8 mouse cellular contexts compared by ENCODE assay signal in the genomic region with DNA sequence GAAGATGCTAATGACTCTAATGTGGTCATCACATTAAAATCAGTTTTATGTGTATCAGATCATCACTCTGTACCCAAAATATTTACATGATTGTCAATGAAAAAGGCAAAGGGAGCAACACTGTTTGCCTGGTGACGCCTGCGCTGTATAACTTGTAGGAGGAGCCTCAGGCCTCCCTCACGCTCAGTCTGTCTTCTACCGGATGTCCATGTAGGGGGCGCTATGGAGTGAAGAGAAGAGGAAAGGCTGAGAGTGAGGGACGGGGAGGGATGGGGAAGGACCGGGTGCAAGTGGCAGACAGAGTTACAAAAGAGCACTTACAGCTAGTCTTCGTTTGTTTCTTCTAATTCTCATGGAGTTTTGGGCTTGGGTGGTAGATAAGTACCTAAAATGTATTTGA. TPM values are rescaled to one million over a fixed set of nuclear protein-coding genes. Genes with fewer than 3 reads are reported as not detected.
DNase-seq lines count a peak whose midpoint lies in the region; ATAC-seq and TF ChIP-seq lines count a peak whose summit lies in the region.

No protein-coding gene starts in this region.

- H3K4me3 ChIP-seq in hindbrain, embryonic 10.5 days: no peak overlapping the region
- no peak overlapping the region for H3K4me3 ChIP-seq in hindbrain, embryonic 12.5 days
- H3K4me3 ChIP-seq in ES-Bruce4 (ENCODE audit: low read depth, low read length): no peak overlapping the region
- no peak overlapping the region for H3K4me3 ChIP-seq in embryonic facial prominence, embryonic 11.5 days (ENCODE audit: low read depth, low read length)
- no peak overlapping the region for H3K4me3 ChIP-seq in forebrain, embryonic 14.5 days (ENCODE audit: low read depth, low read length)

- no peak overlapping the region for H3K27ac ChIP-seq in hindbrain, embryonic 10.5 days
- no peak overlapping the region for H3K27ac ChIP-seq in hindbrain, embryonic 12.5 days
- H3K27ac ChIP-seq in ES-Bruce4 (ENCODE audit: insufficient read depth, low read length): no peak overlapping the region
- H3K27ac ChIP-seq in embryonic facial prominence, embryonic 11.5 days (replicated peaks; ENCODE audit: low read depth, low read length): no peak overlapping the region
- no peak overlapping the region for H3K27ac ChIP-seq in forebrain, embryonic 14.5 days (ENCODE audit: low read depth, low read length)

- ATAC-seq in hindbrain, embryonic 12.5 days (ENCODE audit: low FRiP score): no peak
- ATAC-seq in embryonic facial prominence, embryonic 11.5 days (replicated peaks; ENCODE audit: insufficient number of reproducible peaks, low FRiP score, low TSS enrichment, low read depth): no peak
- ATAC-seq in forebrain, embryonic 14.5 days: no peak

- no peaks in the 10 kb centered on the region for H3K27me3 ChIP-seq in hindbrain, embryonic 10.5 days (ENCODE audit: insufficient read depth, poor library complexity, severe bottlenecking)
- no peaks in the 10 kb centered on the region for H3K27me3 ChIP-seq in hindbrain, embryonic 12.5 days
- H3K27me3 ChIP-seq in ES-Bruce4 (ENCODE audit: control insufficient read depth, insufficient read depth, low read length, poor library complexity, severe bottlenecking): no peaks in the 10 kb centered on the region
- no peaks in the 10 kb centered on the region for H3K27me3 ChIP-seq in embryonic facial prominence, embryonic 11.5 days (ENCODE audit: control insufficient read depth, insufficient read depth, low read length)
- H3K27me3 ChIP-seq in forebrain, embryonic 14.5 days (replicated peaks; ENCODE audit: control insufficient read depth, insufficient read depth, low read length): no peaks in the 10 kb centered on the region

- H3K9me3 ChIP-seq in hindbrain, embryonic 10.5 days: no peaks in the 10 kb centered on the region
- no peaks in the 10 kb centered on the region for H3K9me3 ChIP-seq in hindbrain, embryonic 12.5 days (replicated peaks)
- H3K9me3 ChIP-seq in ES-Bruce4 (replicated peaks; ENCODE audit: control insufficient read depth, insufficient read depth, low read length, poor library complexity, severe bottlenecking): no peaks in the 10 kb centered on the region
- H3K9me3 ChIP-seq in embryonic facial prominence, embryonic 11.5 days (replicated peaks; ENCODE audit: control insufficient read depth, low read length): no peaks in the 10 kb centered on the region
- no peaks in the 10 kb centered on the region for H3K9me3 ChIP-seq in forebrain, embryonic 14.5 days (replicated peaks; ENCODE audit: control insufficient read depth, low read length)

- TF ChIP-seq CTCF in ES-Bruce4 (IDR thresholded peaks at IDR 0.05; ENCODE audit: low read depth, low read length): peak; percentile 74

- H3K4me1 ChIP-seq in hindbrain, embryonic 10.5 days (replicated peaks): peaks cover 4% of the 10 kb centered on the region
- 0 out of 2 replicates have a peak, but pooled peaks cover 2% of the 10 kb centered on the region for H3K4me1 ChIP-seq in hindbrain, embryonic 12.5 days
- no peaks in the 10 kb centered on the region for H3K4me1 ChIP-seq in ES-Bruce4 (ENCODE audit: control insufficient read depth, insufficient read depth, low read length)
- no peaks in the 10 kb centered on the region for H3K4me1 ChIP-seq in embryonic facial prominence, embryonic 11.5 days (ENCODE audit: control insufficient read depth, insufficient read depth, low read length)
- H3K4me1 ChIP-seq in forebrain, embryonic 14.5 days (ENCODE audit: control insufficient read depth, insufficient read depth, low read length): peaks cover 4% of the 10 kb centered on the region

- H3K9ac ChIP-seq in hindbrain, embryonic 12.5 days: no peak overlapping the region
- no peak overlapping the region for H3K9ac ChIP-seq in ES-Bruce4 (ENCODE audit: low read depth, poor library complexity, severe bottlenecking)
- no peak overlapping the region for H3K9ac ChIP-seq in embryonic facial prominence, embryonic 11.5 days (replicated peaks; ENCODE audit: low read length)
- no peak overlapping the region for H3K9ac ChIP-seq in forebrain, embryonic 14.5 days (ENCODE audit: low read length)

- WGBS in hindbrain, embryonic 10.5 days: 59% methylated on average over 8 of the region's 8 CpGs
- 64% methylated on average over 8 of the region's 8 CpGs for WGBS in hindbrain, embryonic 12.5 days
- whole genome bisulfite sequencing in embryonic facial prominence, embryonic 11.5 days: 60% methylated on average over 8 of the region's 8 CpGs
- 56% methylated on average over 8 of the region's 8 CpGs for WGBS in forebrain, embryonic 14.5 days

- peaks cover 41% of the 10 kb centered on the region for H3K36me3 ChIP-seq in hindbrain, embryonic 10.5 days
- H3K36me3 ChIP-seq in hindbrain, embryonic 12.5 days: peaks cover 36% of the 10 kb centered on the region
- H3K36me3 ChIP-seq in ES-Bruce4 (ENCODE audit: control insufficient read depth, insufficient read depth, low read length, poor library complexity, severe bottlenecking): peaks cover 4% of the 10 kb centered on the region; the same call in 1 of the 2 replicates
- peaks cover 3% of the 10 kb centered on the region; the same call in 1 of the 2 replicates for H3K36me3 ChIP-seq in embryonic facial prominence, embryonic 11.5 days (replicated peaks; ENCODE audit: control insufficient read depth, insufficient read depth, low read depth, low read length)
- H3K36me3 ChIP-seq in forebrain, embryonic 14.5 days (ENCODE audit: control insufficient read depth, insufficient read depth, low read length): peaks cover 25% of the 10 kb centered on the region

- no peak overlapping the region for H3K4me2 ChIP-seq in hindbrain, embryonic 12.5 days (replicated peaks)
- no peak overlapping the region for H3K4me2 ChIP-seq in embryonic facial prominence, embryonic 11.5 days (ENCODE audit: low read depth, low read length)
- no peak overlapping the region for H3K4me2 ChIP-seq in forebrain, embryonic 14.5 days (ENCODE audit: low read length)

- TF ChIP-seq POLR2A in ES-Bruce4 (IDR thresholded peaks at IDR 0.05; ENCODE audit: insufficient read depth, low read length): no peak

- peak; percentile 29 for DNase-seq in hindbrain, embryonic 10.5 days (ENCODE audit: low spot score)
- peak; percentile 33 for DNase-seq in embryonic facial prominence, embryonic 11.5 days (ENCODE audit: low spot score)
- peak; percentile 42 for DNase-seq in mesoderm, embryonic 11.5 days (ENCODE audit: low read depth, low spot score)
- no peak for DNase-seq in forebrain, embryonic 14.5 days (ENCODE audit: low spot score)
- DNase-seq in left cerebral cortex, adult 18-20 months (ENCODE audit: low spot score in 2 of 2): no peak
- no peak for DNase-seq in left cerebral cortex, postnatal 36 days (ENCODE audit: low spot score in 2 of 2)

- no peak for TF ChIP-seq EP300 in ES-Bruce4 (IDR thresholded peaks at IDR 0.05; ENCODE audit: insufficient read depth, low read depth, low read length)

- intact Hi-C loops in left cerebral cortex, postnatal 36 days (cut with DNase I): no loop called here

RNA-seq across cellular contexts. Expression of a gene that starts 6.8 kb away (rescaled TPM):
- polyA plus RNA-seq in hindbrain, embryonic 10.5 days (2016; fragmentation: Nextera tagmentation; extraction: Ambion mirVana): 68.9 and 75.8 TPM in 2 replicates
- 64.7 and 70.4 TPM in 2 replicates for polyA plus RNA-seq in hindbrain, embryonic 12.5 days (2016; fragmentation: Nextera tagmentation; extraction: Ambion mirVana)
- 32.0 and 34.2 TPM in 2 replicates for polyA plus RNA-seq in ES-Bruce4 (2011; ENCODE audit: insufficient read depth, insufficient read length, low read depth, missing spikeins)
- polyA plus RNA-seq in embryonic facial prominence, embryonic 11.5 days (2014; fragmentation: Nextera tagmentation; extraction: Ambion mirVana): 66.9 and 73.6 TPM in 2 replicates
- polyA plus RNA-seq in forebrain, embryonic 14.5 days (2014; fragmentation: Nextera tagmentation; extraction: Ambion mirVana): 55.9 and 56.8 TPM in 2 replicates
- 10 to 100 TPM; 60.5 to 62.1 TPM for total RNA-seq in left cerebral cortex, adult 18-20 months (2021)
- 10 to 100 TPM; 55.7 to 66.0 TPM for total RNA-seq in left cerebral cortex, postnatal 36 days (2021)

RNA-seq across cellular contexts. Expression of a gene that starts 24.5 kb away (rescaled TPM):
- polyA plus RNA-seq in hindbrain, embryonic 10.5 days (2016; fragmentation: Nextera tagmentation; extraction: Ambion mirVana): not detected in 2 replicates
- polyA plus RNA-seq in hindbrain, embryonic 12.5 days (2016; fragmentation: Nextera tagmentation; extraction: Ambion mirVana): not detected in 2 replicates
- polyA plus RNA-seq in ES-Bruce4 (2011; ENCODE audit: insufficient read depth, insufficient read length, low read depth, missing spikeins): not detected in 2 replicates
- polyA plus RNA-seq in embryonic facial prominence, embryonic 11.5 days (2014; fragmentation: Nextera tagmentation; extraction: Ambion mirVana): not detected in 2 replicates
- polyA plus RNA-seq in forebrain, embryonic 14.5 days (2014; fragmentation: Nextera tagmentation; extraction: Ambion mirVana): 0.44 TPM in 1 of 2 replicates, not detected in the other
- not detected for total RNA-seq in left cerebral cortex, adult 18-20 months (2021)
- total RNA-seq in left cerebral cortex, postnatal 36 days (2021): 1 to 10 TPM in 1 of 2 experiments, not detected in 1; 1.0 TPM

RNA-seq across cellular contexts. Expression of a gene that starts 31.2 kb away (rescaled TPM):
- 1.2 and 2.2 TPM in 2 replicates for polyA plus RNA-seq in hindbrain, embryonic 10.5 days (2016; fragmentation: Nextera tagmentation; extraction: Ambion mirVana)
- 2.2 and 2.4 TPM in 2 replicates for polyA plus RNA-seq in hindbrain, embryonic 12.5 days (2016; fragmentation: Nextera tagmentation; extraction: Ambion mirVana)
- polyA plus RNA-seq in ES-Bruce4 (2011; ENCODE audit: insufficient read depth, insufficient read length, low read depth, missing spikeins): 22.0 and 25.3 TPM in 2 replicates
- polyA plus RNA-seq in embryonic facial prominence, embryonic 11.5 days (2014; fragmentation: Nextera tagmentation; extraction: Ambion mirVana): 1.4 and 1.8 TPM in 2 replicates
- 1.6 and 2.0 TPM in 2 replicates for polyA plus RNA-seq in forebrain, embryonic 14.5 days (2014; fragmentation: Nextera tagmentation; extraction: Ambion mirVana)
- 10 to 100 TPM; 49.0 to 52.9 TPM for total RNA-seq in left cerebral cortex, adult 18-20 months (2021)
- 10 to 100 TPM; 42.5 to 46.7 TPM for total RNA-seq in left cerebral cortex, postnatal 36 days (2021)

Comparison
In these comparisons a context has a peak if more than half of its experiments do, and no peak if none do; other contexts are left out.
1. DNase-seq: peak in hindbrain, embryonic 10.5 days (single experiment), embryonic facial prominence, embryonic 11.5 days (single experiment) and mesoderm, embryonic 11.5 days (single experiment); none in forebrain, embryonic 14.5 days (single experiment), left cerebral cortex, adult 18-20 months (0 of 2) and left cerebral cortex, postnatal 36 days (0 of 2).